Mouse (Mus musculus) liver, adult 2 months (tissue): ENCODE data around the gene Pygm.

Experiments used
- CTCF ChIP-seq: fragments of 200-500 bp; IDR thresholded peaks from 2 replicates; pipeline ENCODE4 v1.5.1; 2011; ENCODE audit warnings: low read depth, low read length, control low read depth
- POLR2A ChIP-seq: fragments of 200-500 bp; IDR thresholded peaks from 2 replicates; pipeline ENCODE4 v1.6.1; 2011; ENCODE audit warnings: low read length, control low read depth; ENCODE audit not compliant: insufficient read depth; ENCODE audit errors: extremely low read depth

DNA sequence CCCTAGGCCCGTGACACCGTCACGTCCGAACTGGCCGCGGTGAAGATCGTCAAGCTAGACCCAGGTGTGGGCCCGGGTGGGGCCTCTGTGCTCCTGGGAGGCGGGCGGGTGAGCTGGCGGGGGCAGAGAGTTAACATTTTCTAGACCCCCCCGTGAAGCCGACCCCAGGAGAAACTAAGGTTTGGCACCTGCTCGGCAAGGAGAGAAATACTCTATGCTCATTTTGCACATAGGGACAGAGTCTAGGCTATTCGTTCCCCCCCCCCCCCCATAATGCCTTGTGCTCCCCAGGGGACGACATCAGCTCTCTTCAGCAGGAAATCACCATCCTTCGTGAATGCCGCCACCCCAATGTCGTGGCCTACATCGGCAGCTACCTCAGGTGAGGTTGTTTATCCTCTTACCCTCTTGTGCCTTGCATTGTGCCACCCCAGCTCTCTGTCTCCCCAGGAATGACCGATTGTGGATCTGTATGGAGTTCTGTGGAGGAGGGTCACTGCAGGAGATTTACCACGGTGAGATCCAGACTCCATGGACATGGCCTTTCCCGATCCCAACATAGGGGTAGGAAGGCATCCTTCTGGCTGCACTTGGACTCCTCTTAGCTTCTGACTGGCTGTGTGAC is 42.6 kb upstream of the Pygm start:
- no peak for TF ChIP-seq CTCF
- TF ChIP-seq POLR2A = no peak
